Mouse (Mus musculus) limb, embryonic 13.5 days (tissue): ENCODE data around the gene Cfap54. TPM values are rescaled to one million over a fixed set of nuclear protein-coding genes. Genes with fewer than 3 reads are reported as not detected.

Experiments
- ATAC-seq: fragments of 200-750 bp; cut with Nextera tagmentation; 2 replicates; pipeline ENCODE4 v1.8.0; 2017; ENCODE audit warnings: low read depth, moderate number of reproducible peaks, moderate TSS enrichment; ENCODE audit not compliant: low FRiP score
- H3K27ac ChIP-seq: fragments of 300-500 bp; sonication (generic); 2 replicates; pipeline ENCODE4 v1.5.1; 2015; ENCODE audit warnings: inconsistent platforms, mild to moderate bottlenecking, moderate library complexity
- H3K27me3 ChIP-seq: fragments of 300-500 bp; sonication (generic); 2 replicates; pipeline ENCODE4 v1.6.1; 2015; ENCODE audit warnings: mild to moderate bottlenecking, inconsistent platforms
- H3K36me3 ChIP-seq: fragments of 300-500 bp; sonication (generic); 2 replicates; pipeline ENCODE4 v1.6.1; 2015; ENCODE audit warnings: inconsistent platforms, mild to moderate bottlenecking, moderate library complexity
- H3K4me1 ChIP-seq: fragments of 300-500 bp; sonication (generic); 2 replicates; pipeline ENCODE4 v1.6.1; 2015; ENCODE audit warnings: inconsistent platforms
- H3K4me2 ChIP-seq: fragments of 300-500 bp; sonication (generic); replicated peaks from 2 replicates; pipeline ENCODE4 v1.6.1; 2015; ENCODE audit warnings: inconsistent platforms, mild to moderate bottlenecking, moderate library complexity
- H3K4me3 ChIP-seq: fragments of 300-500 bp; sonication (generic); 2 replicates; pipeline ENCODE4 v1.5.1; 2015; ENCODE audit warnings: moderate library complexity, mild to moderate bottlenecking, inconsistent platforms
- H3K9ac ChIP-seq: fragments of 300-500 bp; sonication (generic); 2 replicates; pipeline ENCODE4 v1.6.1; 2015; ENCODE audit warnings: mild to moderate bottlenecking, inconsistent platforms
- H3K9me3 ChIP-seq: fragments of 300-500 bp; sonication (generic); 2 replicates; pipeline ENCODE4 v1.6.1; 2016; ENCODE audit warnings: inconsistent platforms
- WGBS: fragments of 180-500 bp; shearing (Covaris S2); methylation state at CpG from one replicate; pipeline ENCODE4 v1.1.7; 2015; 5-methylcytosine and 5-hydroxymethylcytosine counted together
- polyA plus RNA-seq: library from polyadenylated mRNA; unstranded; fragments of >200 nt; fragmentation: Nextera tagmentation; extraction: Ambion mirVana; gene quantifications from 2 replicates; pipeline ENCODE4 v1.2.1, GENCODE M21; 2015

The Cfap54 gene
- 0.14 and 0.15 TPM in 2 replicates for polyA plus RNA-seq

DNA sequence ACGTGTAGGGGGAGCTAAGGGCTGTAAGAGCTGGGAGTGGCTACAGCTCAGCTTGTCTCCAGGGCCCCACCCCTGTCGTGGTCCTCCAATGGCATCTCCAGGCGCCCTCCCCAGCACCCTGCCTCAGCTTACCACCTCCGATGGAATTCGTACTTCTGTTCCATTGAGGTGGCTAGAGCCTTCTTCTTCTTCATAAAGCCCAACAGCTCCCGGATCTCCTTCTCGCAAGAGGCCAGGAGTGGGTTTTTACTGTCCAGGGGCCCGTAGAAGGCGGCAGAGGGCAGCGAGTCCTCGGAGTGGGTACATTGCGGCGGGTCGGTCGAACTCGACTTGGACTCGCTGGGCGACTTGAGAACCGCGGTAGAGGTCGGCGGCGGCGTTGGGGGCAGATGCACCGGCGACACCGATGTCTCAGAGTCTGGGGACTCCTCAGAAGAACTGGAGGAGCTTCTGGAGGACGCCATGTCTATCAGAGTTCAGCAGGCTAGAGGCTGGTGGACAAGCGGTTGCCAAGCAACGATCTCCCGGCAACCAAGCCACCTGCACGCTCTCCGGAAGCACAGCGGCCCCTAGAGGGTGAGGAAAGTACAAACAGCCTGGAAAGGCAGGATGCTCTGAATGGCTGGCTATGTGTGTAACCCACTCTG lies at the start of gene Cfap54:
Cfap54 (minus strand) TSS at position 486 of the 647 bp plus-strand sequence.
- Histone ChIP-seq H3K9ac (peak within 1 kb of the TSS; percentile 50; the same call in 1 of the 2 replicates), H3K4me1 (peaks cover 9% of the 10 kb centered on the region; the same call in 1 of the 2 replicates), H3K9me3 (no peaks in the 10 kb centered on the region), H3K36me3 (no peaks in the 10 kb centered on the region), H3K27me3 (no peaks in the 10 kb centered on the region), H3K4me2 (peak within 1 kb of the TSS; percentile 73), H3K4me3 (peak within 1 kb of the TSS; percentile 55), H3K27ac (no peak within 1 kb of the TSS)
- ATAC-seq: peak; percentile 87
- under 1% methylated on average over 34 of the region's 34 CpGs for WGBS

DNA sequence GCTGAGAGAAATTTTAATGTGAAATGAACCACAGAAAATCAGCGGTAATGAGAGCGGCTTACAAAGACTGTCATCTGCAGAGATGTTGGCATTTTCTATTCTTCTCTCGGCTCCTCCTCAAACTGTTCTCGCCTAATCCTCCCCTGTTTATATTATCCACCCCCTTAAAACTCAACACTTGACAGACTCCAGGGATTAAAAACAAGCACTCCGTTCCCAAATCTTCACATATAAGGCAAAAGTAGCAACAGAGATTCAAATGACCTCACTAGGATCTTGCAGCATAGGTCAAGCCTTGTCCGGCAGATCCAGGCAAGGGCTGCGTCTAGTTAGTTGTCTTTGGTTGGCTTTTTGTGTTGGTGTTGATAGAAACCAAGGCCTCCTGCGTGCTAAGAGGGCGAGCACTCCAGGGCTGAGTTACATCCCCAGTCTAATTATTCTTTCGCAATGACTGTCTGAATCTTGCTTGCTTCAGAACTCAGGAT lies 49.1 kb upstream of the Cfap54 start:
- no peaks in the 10 kb centered on the region for H3K4me1 ChIP-seq
- ATAC-seq: no peak
- H3K9ac ChIP-seq: no peak overlapping the region
- H3K9me3 ChIP-seq: no peaks in the 10 kb centered on the region
- H3K27me3 ChIP-seq: no peaks in the 10 kb centered on the region
- H3K36me3 ChIP-seq: no peaks in the 10 kb centered on the region
- 80% methylated on average over 10 of the region's 10 CpGs for WGBS
- H3K27ac ChIP-seq: no peak overlapping the region
- no peak overlapping the region for H3K4me2 ChIP-seq
- H3K4me3 ChIP-seq: no peak overlapping the region

DNA sequence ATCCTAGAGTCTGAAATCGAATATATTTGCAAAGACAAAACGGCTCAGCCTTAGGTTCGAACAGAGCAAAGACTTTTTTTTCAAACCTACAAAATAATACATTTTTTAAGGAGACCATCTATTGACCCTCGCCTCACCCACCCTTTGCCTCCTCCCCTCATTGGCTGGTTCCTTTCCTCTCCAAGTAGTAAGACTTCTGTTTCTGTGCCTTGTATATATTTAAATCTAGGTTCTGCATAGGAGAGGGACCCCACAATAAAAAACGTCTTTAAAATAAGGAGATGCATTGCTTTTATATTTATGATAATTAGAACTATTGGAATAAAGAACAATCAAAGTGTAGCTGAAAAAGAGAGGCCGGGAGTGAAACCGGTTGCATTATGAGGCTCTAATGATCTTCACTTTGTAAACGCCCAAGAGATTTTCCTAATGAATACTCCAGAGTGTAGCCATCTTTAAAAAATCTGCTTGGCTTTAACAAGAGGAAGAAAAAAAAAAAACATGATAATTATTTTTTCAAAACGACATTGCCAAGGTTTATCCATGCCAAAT lies 48.6 kb upstream of the Cfap54 start:
- no peak overlapping the region for H3K27ac ChIP-seq
- no peaks in the 10 kb centered on the region for H3K9me3 ChIP-seq
- no peak overlapping the region for H3K4me2 ChIP-seq
- 74% methylated on average over 9 of the region's 9 CpGs for WGBS
- ATAC-seq: no peak
- H3K27me3 ChIP-seq: no peaks in the 10 kb centered on the region
- no peaks in the 10 kb centered on the region for H3K4me1 ChIP-seq
- no peak overlapping the region for H3K9ac ChIP-seq
- no peak overlapping the region for H3K4me3 ChIP-seq
- no peaks in the 10 kb centered on the region for H3K36me3 ChIP-seq

DNA sequence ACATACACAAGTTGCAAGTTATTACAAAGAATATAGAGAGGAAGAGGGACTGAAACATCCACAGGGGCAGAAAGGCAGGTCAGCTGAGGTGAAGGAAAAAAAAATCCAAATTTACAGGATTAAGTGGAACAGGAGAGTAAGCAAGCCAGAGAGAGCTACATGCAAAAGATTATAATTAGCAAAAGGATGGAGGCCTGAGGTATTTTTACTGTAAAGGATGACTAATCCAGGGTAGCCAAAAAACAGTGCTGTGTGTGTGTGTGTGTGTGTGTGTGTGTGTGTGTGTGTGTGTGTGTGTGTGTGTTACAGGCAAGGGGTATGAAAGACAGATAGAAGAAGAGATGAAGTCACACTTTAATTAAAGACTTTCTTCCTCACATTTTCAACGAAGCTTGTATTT lies 47.9 kb upstream of the Cfap54 start:
- H3K4me1 ChIP-seq: peaks cover under 1% of the 10 kb centered on the region; the same call in 1 of the 2 replicates
- 77% methylated on average over 1 of the region's 1 CpGs for WGBS
- H3K4me2 ChIP-seq: no peak overlapping the region
- ATAC-seq: no peak
- no peak overlapping the region for H3K9ac ChIP-seq
- H3K4me3 ChIP-seq: no peak overlapping the region
- no peaks in the 10 kb centered on the region for H3K36me3 ChIP-seq
- no peaks in the 10 kb centered on the region for H3K27me3 ChIP-seq
- H3K9me3 ChIP-seq: no peaks in the 10 kb centered on the region
- H3K27ac ChIP-seq: no peak overlapping the region

DNA sequence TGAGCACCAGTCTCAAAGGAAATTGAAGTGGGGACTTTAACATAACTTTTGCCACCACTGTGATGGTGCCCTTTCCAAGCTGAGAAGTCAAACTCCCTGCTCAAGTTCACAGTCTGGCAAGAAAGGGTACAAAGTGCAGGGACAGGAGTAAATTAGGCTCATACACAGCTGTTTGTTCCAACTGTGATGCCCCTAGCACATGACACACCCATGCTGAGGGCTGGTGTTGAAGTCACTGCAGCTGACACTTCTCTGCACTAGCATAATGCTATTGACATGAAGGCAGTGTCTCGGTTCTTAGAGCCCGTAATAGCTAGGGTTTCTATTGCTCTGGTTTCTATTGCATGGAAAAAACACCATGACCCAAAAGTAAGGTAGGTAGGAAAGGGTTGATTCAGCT lies 47.1 kb upstream of the Cfap54 start:
- 83% methylated on average over 2 of the region's 2 CpGs for WGBS
- H3K36me3 ChIP-seq: no peaks in the 10 kb centered on the region
- H3K4me3 ChIP-seq: no peak overlapping the region
- no peak overlapping the region for H3K4me2 ChIP-seq
- no peaks in the 10 kb centered on the region for H3K27me3 ChIP-seq
- no peak for ATAC-seq
- peaks cover 8% of the 10 kb centered on the region for H3K4me1 ChIP-seq
- no peak overlapping the region for H3K27ac ChIP-seq
- H3K9ac ChIP-seq: no peak overlapping the region
- no peaks in the 10 kb centered on the region for H3K9me3 ChIP-seq

DNA sequence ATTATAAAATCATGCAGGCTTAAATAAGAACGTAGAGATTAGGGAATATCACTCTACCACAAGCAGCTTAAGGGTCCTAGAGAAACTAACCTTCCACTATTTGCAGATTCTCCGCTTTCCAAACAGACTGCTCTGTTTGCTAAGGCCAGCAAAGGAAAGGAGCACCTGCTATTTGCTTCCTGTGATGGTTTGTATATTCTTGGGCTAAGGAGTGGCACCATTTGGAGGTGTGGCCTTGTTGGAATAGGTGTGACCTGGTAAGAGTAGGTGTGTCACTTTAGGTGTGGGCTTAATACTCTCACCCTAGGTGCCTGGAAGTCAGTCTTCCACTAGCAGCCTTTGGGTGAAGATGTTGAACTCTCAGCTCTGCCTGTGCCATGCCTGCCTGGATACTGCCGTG lies 44.6 kb upstream of the Cfap54 start:
- Histone ChIP-seq H3K9ac (no peak overlapping the region), H3K4me3 (no peak overlapping the region), H3K27me3 (no peaks in the 10 kb centered on the region), H3K4me2 (no peak overlapping the region), H3K9me3 (no peaks in the 10 kb centered on the region), H3K4me1 (peaks cover 12% of the 10 kb centered on the region), H3K27ac (no peak overlapping the region), H3K36me3 (no peaks in the 10 kb centered on the region)
- WGBS: 84% methylated on average over 3 of the region's 3 CpGs
- no peak for ATAC-seq

DNA sequence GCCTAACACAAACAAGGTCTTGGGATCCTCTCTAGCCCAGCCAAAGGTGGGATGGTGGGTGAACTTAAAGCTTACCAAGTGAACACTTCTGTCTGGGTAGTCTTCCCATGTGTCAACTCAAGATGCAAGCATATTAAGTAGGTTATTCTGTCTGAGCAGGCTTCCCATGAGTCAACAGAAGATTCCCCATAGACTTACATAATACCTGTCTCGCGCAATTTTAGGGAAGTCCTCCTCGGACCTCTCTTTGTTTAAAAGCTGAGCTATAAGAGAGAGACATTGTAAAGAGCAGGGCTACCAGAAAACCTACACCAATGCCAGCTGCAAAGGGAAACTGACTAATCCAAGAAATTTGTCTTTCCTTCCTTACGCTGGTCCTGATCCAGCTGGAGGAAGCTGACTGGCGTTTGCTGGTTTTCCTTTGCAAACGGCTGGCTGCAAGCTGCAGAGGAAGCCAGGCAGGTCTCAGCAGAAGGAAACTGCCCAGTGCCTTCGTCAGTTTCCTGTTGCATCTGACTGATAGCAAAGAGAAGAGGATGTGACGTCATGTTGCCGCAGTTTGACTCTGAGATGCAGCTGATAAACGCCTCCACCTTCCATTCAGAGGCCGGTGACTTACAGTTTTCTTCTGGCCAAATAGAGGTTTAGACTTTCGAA lies 42.7 kb upstream of the Cfap54 start:
- WGBS: 56% methylated on average over 12 of the region's 12 CpGs
- H3K27me3 ChIP-seq: no peaks in the 10 kb centered on the region
- H3K9me3 ChIP-seq: no peaks in the 10 kb centered on the region
- peaks cover 12% of the 10 kb centered on the region for H3K4me1 ChIP-seq
- H3K27ac ChIP-seq: no peak overlapping the region
- no peak overlapping the region for H3K4me3 ChIP-seq
- H3K36me3 ChIP-seq: no peaks in the 10 kb centered on the region
- H3K4me2 ChIP-seq: 0 out of 2 replicates have a peak overlapping the region, but pooled peaks have one; percentile 7
- ATAC-seq: peak; percentile 5; the same call in 1 of the 2 replicates
- peak overlapping the region; percentile 13; the same call in 1 of the 2 replicates for H3K9ac ChIP-seq

DNA sequence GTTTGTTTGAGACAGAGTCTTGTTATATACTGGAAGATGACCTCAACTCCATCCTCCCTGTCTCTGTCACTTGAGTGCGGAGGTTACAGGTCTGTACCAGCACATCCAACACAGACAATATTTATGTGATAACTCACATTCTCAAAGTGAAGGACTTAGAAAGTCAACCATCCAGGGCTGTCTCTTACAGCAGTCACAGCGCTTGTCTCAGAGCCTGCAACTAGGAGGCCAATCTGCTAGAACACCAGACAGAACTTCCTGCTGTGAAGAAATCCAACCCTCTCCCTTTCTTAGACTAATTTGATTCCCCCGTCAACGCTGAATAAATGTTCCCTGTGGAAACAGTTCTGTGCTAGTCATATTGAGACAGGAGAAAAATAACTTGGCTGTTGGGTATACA lies 41.9 kb upstream of the Cfap54 start:
- Histone ChIP-seq H3K9me3 (peaks cover 3% of the 10 kb centered on the region; the same call in 1 of the 2 replicates), H3K36me3 (no peaks in the 10 kb centered on the region), H3K27me3 (no peaks in the 10 kb centered on the region), H3K9ac (no peak overlapping the region), H3K4me3 (no peak overlapping the region), H3K4me2 (no peak overlapping the region), H3K27ac (no peak overlapping the region; the same call in 1 of the 2 replicates), H3K4me1 (peaks cover 12% of the 10 kb centered on the region)
- no peak for ATAC-seq
- 67% methylated on average over 4 of the region's 4 CpGs for WGBS

DNA sequence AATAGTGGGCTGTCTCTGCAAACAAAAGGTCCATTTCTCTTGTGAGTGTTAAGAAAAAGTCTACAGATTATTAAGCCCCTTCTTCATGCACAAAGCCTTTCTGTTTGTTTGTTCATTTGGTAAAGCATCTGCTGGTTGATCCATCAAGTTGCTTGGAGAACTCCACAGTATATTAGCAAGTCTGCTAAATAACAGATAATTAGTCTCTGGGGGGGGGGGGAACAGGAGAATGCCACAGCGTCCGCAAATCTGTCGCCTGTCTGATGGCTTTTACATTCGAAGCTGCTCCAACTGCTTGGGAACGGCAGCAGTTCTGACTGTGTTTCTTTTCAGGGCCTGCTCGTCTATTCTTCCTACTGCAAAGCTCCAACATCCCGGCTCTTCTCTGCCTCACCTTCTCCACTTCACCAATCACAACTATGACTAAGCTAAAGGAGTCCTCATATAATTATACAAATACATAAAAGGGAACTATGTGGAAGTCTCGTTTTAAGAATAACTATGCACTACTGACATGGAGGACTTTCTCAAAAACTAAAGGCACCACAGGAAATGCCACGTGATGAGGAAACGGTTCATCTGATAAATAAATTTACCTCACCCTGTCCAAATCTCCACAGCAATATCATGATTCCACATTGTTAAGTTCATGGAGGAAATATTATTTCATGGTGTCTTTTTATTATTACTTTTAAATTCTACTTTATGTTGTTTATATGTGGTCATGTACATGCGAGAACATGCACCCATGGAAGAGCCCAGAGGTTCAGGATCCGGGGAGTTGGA lies 41.2 kb upstream of the Cfap54 start:
- peaks cover 3% of the 10 kb centered on the region; the same call in 1 of the 2 replicates for H3K9me3 ChIP-seq
- no peak overlapping the region for H3K4me2 ChIP-seq
- peaks cover 12% of the 10 kb centered on the region for H3K4me1 ChIP-seq
- no peak overlapping the region for H3K9ac ChIP-seq
- ATAC-seq: no peak
- H3K27ac ChIP-seq: no peak overlapping the region
- 57% methylated on average over 12 of the region's 12 CpGs for WGBS
- no peak overlapping the region for H3K4me3 ChIP-seq
- H3K27me3 ChIP-seq: no peaks in the 10 kb centered on the region
- H3K36me3 ChIP-seq: no peaks in the 10 kb centered on the region

DNA sequence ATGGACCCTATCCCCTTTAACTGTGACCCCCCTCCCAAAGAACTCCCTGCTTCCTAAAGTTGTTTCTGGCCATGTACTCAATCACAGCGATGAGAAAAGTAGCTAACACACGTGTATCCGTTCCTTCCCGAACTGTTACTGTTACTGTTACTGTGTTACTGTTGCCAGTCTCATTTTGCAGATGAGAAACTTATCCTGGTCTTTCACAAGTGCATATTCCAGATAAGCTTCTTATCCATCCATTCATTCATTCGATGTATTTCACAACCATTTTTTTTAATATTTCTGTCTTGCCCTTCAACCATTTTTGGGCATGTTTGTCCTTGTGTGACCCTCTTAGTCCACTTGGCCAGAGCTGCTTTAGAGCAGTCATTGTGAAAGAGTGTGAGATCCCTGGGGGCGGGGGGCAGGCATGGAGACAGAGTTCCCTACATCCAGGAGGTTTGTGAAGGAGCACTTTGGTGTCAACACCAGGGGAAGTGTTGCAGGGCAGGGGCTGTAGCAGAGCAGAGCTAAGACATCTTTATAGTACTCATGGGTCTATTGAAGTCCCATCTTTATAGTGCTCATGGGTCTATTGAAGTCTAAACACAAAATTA lies 39.9 kb upstream of the Cfap54 start:
- WGBS: 91% methylated on average over 6 of the region's 6 CpGs
- H3K4me1 ChIP-seq: peaks cover 12% of the 10 kb centered on the region
- H3K4me2 ChIP-seq: no peak overlapping the region
- no peak overlapping the region for H3K27ac ChIP-seq
- no peak for ATAC-seq
- no peak overlapping the region for H3K4me3 ChIP-seq
- no peaks in the 10 kb centered on the region for H3K27me3 ChIP-seq
- H3K9ac ChIP-seq: no peak overlapping the region
- peaks cover 3% of the 10 kb centered on the region; the same call in 1 of the 2 replicates for H3K9me3 ChIP-seq
- H3K36me3 ChIP-seq: no peaks in the 10 kb centered on the region

DNA sequence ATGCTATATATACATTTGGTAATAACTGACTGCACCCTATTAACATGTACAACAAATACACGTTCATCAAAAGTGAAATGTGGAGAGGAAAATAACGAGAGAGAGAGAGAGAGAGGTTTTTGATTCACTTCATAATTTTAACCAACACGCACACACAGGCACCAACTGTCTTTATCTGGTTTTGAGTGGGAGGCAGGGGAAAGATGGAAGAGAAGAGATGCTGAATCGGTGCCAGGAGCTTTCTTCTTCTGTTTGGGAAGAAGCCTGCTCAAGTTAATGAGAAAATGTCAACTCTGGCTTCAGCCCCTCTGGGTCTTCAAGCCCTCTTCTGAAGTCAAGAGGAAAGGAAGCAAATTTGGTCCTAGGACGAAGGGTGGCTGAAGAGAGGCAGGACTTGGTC lies 38.4 kb upstream of the Cfap54 start:
- H3K4me2 ChIP-seq: no peak overlapping the region
- peaks cover 12% of the 10 kb centered on the region for H3K4me1 ChIP-seq
- H3K4me3 ChIP-seq: no peak overlapping the region
- 75% methylated on average over 5 of the region's 5 CpGs for WGBS
- no peaks in the 10 kb centered on the region for H3K36me3 ChIP-seq
- no peaks in the 10 kb centered on the region for H3K27me3 ChIP-seq
- peaks cover 3% of the 10 kb centered on the region; the same call in 1 of the 2 replicates for H3K9me3 ChIP-seq
- ATAC-seq: no peak
- no peak overlapping the region for H3K9ac ChIP-seq
- H3K27ac ChIP-seq: no peak overlapping the region
